Comparison of ENCODE assay signal across 16 mouse cellular contexts in genomic region chr3:58508020-58508750, GRCm38 (mm10). TPM values are rescaled to one million over a fixed set of nuclear protein-coding genes. Genes with fewer than 3 reads are reported as not detected.
DNase-seq lines count a peak whose midpoint lies in the region; ATAC-seq and TF ChIP-seq lines count a peak whose summit lies in the region.
"Had no signal": no experiment of that assay in that cellular context is flagged by ENCODE, and none has a peak within 500 bp of the region (broad histone marks: within the 10 kb centered on the region; RNA-seq: fewer than 3 reads in every experiment).

No protein-coding gene starts in this region.

- no peak for TF ChIP-seq CTCF in lung, postnatal 0 days (IDR thresholded peaks at IDR 0.05)

- no peak overlapping the region for H3K9ac ChIP-seq in lung, postnatal 0 days (replicated peaks; ENCODE audit: low read depth)
- no peak overlapping the region for H3K9ac ChIP-seq in forebrain, embryonic 16.5 days (replicated peaks; ENCODE audit: low read depth, low read length)
- H3K9ac ChIP-seq: forebrain, embryonic 13.5 days; liver, embryonic 13.5 days; midbrain, embryonic 13.5 days; neural tube, embryonic 12.5 days had no signal

- WGBS in lung, postnatal 0 days = 73% methylated on average over 7 of the region's 7 CpGs
- WGBS in forebrain, embryonic 16.5 days = 92% methylated on average over 7 of the region's 7 CpGs

- H3K9me3 ChIP-seq in lung, postnatal 0 days (ENCODE audit: low read length) = no peaks in the 10 kb centered on the region
- no peaks in the 10 kb centered on the region for H3K9me3 ChIP-seq in forebrain, embryonic 16.5 days (ENCODE audit: control insufficient read depth, low read length)
- H3K9me3 ChIP-seq: forebrain, embryonic 13.5 days; liver, embryonic 13.5 days; midbrain, embryonic 13.5 days; neural tube, embryonic 12.5 days had no signal

- no peak overlapping the region for H3K4me2 ChIP-seq in lung, postnatal 0 days (replicated peaks; ENCODE audit: low read depth, low read length)
- H3K4me2 ChIP-seq in forebrain, embryonic 16.5 days (ENCODE audit: low read length) = no peak overlapping the region
- H3K4me2 ChIP-seq: forebrain, embryonic 13.5 days; liver, embryonic 13.5 days; midbrain, embryonic 13.5 days; neural tube, embryonic 12.5 days had no signal

- no peaks in the 10 kb centered on the region for H3K36me3 ChIP-seq in lung, postnatal 0 days (ENCODE audit: insufficient read depth, low read length)
- H3K36me3 ChIP-seq in forebrain, embryonic 16.5 days (ENCODE audit: control insufficient read depth, insufficient read depth) = no peaks in the 10 kb centered on the region
- H3K36me3 ChIP-seq: liver, embryonic 13.5 days; midbrain, embryonic 13.5 days; neural tube, embryonic 12.5 days had no signal

- H3K4me1 ChIP-seq in lung, postnatal 0 days (ENCODE audit: insufficient read depth, low read depth, low read length) = no peaks in the 10 kb centered on the region
- H3K4me1 ChIP-seq in forebrain, embryonic 16.5 days (replicated peaks; ENCODE audit: control insufficient read depth, insufficient read depth, low read length) = no peaks in the 10 kb centered on the region
- H3K4me1 ChIP-seq: forebrain, embryonic 13.5 days; midbrain, embryonic 13.5 days; neural tube, embryonic 12.5 days had no signal

- peak; percentile 16; the same call in 1 of the 2 replicates for ATAC-seq in lung, postnatal 0 days
- ATAC-seq in common myeloid progenitor, adult 5-6 weeks (replicated peaks; ENCODE audit: low read depth, poor library complexity, severe bottlenecking) = peak; percentile 88
- peak; percentile 79 for ATAC-seq in neutrophil, adult 5-6 weeks (ENCODE audit: extremely low read depth, insufficient number of reproducible peaks, low FRiP score, poor library complexity, severe bottlenecking)
- no peak for ATAC-seq in forebrain, embryonic 16.5 days
- ATAC-seq: forebrain, embryonic 13.5 days; midbrain, embryonic 13.5 days had no signal

- no peak for TF ChIP-seq EP300 in lung, postnatal 0 days (IDR thresholded peaks at IDR 0.05)

- H3K27ac ChIP-seq in lung, postnatal 0 days (ENCODE audit: low read length) = no peak overlapping the region
- no peak overlapping the region for H3K27ac ChIP-seq in forebrain, embryonic 16.5 days (ENCODE audit: low read length)
- H3K27ac ChIP-seq: forebrain, embryonic 13.5 days; gastrocnemius, adult 2 months; liver, embryonic 13.5 days; midbrain, embryonic 13.5 days; neural tube, embryonic 12.5 days had no signal

- peak; percentile 51 for DNase-seq in adrenal gland, adult 2 months
- no peak for DNase-seq in adrenal gland, postnatal 25 days
- peak; percentile 48 for DNase-seq in lung, postnatal 0 days (ENCODE audit: low spot score)
- no peak for DNase-seq in lung, adult 18-20 months
- no peak for DNase-seq in layer of hippocampus, adult 9-10 months (ENCODE audit: low spot score)
- DNase-seq: cerebellum, adult 8-10 months; gastrocnemius, adult 2 months; heart, postnatal 14 days; liver, embryonic 13.5 days; right cerebral cortex, postnatal 4 days had no signal

- H3K4me3 ChIP-seq in lung, postnatal 0 days (ENCODE audit: low read depth, low read length) = no peak overlapping the region
- H3K4me3 ChIP-seq in forebrain, embryonic 16.5 days (replicated peaks; ENCODE audit: low read length) = no peak overlapping the region
- H3K4me3 ChIP-seq: forebrain, embryonic 13.5 days; gastrocnemius, adult 2 months; liver, embryonic 13.5 days; midbrain, embryonic 13.5 days; neural tube, embryonic 12.5 days had no signal

- H3K27me3 ChIP-seq in lung, postnatal 0 days (replicated peaks; ENCODE audit: insufficient read depth, low read length) = no peaks in the 10 kb centered on the region
- no peaks in the 10 kb centered on the region for H3K27me3 ChIP-seq in forebrain, embryonic 16.5 days (replicated peaks; ENCODE audit: control insufficient read depth, insufficient read depth, low read length)
- H3K27me3 ChIP-seq: forebrain, embryonic 13.5 days; liver, embryonic 13.5 days; midbrain, embryonic 13.5 days; neural tube, embryonic 12.5 days had no signal

RNA-seq across cellular contexts. Expression of gene Eif2a, which starts 17.4 kb away (rescaled TPM):
- 10 to 100 TPM; 47.1 to 49.9 TPM for total RNA-seq in adrenal gland, adult 2 months (2021)
- polyA plus RNA-seq in adrenal gland, adult 2 months (2012; rRNA removed) = 0.74 and 1.0 TPM in 2 replicates
- 55.7 and 56.2 TPM in 2 replicates for total RNA-seq in adrenal gland, postnatal 25 days (2021)
- 25.7 and 28.7 TPM in 2 replicates for polyA plus RNA-seq in lung, postnatal 0 days (2015; fragmentation: Nextera tagmentation; extraction: Ambion mirVana)
- total RNA-seq in common myeloid progenitor, adult 5-6 weeks (2017) = 139 and 146 TPM in 2 replicates
- total RNA-seq in neutrophil, adult 5-6 weeks (2017) = 33.6 and 43.1 TPM in 2 replicates
- polyA plus RNA-seq in forebrain, embryonic 16.5 days (2015; fragmentation: Nextera tagmentation; extraction: Ambion mirVana) = 44.6 and 50.4 TPM in 2 replicates

RNA-seq across cellular contexts. Expression of gene Serp1, which starts 17.5 kb away (rescaled TPM):
- total RNA-seq in adrenal gland, adult 2 months (2021) = 100 to 1,000 TPM in 1 of 2 experiments, 10 to 100 TPM in 1; 96.4 to 103 TPM
- 104 and 105 TPM in 2 replicates for polyA plus RNA-seq in adrenal gland, adult 2 months (2012; rRNA removed)
- total RNA-seq in adrenal gland, postnatal 25 days (2021) = 83.3 and 90.6 TPM in 2 replicates
- polyA plus RNA-seq in lung, postnatal 0 days (2015; fragmentation: Nextera tagmentation; extraction: Ambion mirVana) = 117 and 126 TPM in 2 replicates
- total RNA-seq in common myeloid progenitor, adult 5-6 weeks (2017) = 70.9 and 73.1 TPM in 2 replicates
- 375 and 392 TPM in 2 replicates for total RNA-seq in neutrophil, adult 5-6 weeks (2017)
- 77.2 and 102 TPM in 2 replicates for polyA plus RNA-seq in forebrain, embryonic 16.5 days (2015; fragmentation: Nextera tagmentation; extraction: Ambion mirVana)

Comparison
In these comparisons a context has a peak if more than half of its experiments do, and no peak if none do; other contexts are left out.
1. DNase-seq: peak in adrenal gland, adult 2 months (single experiment) and lung, postnatal 0 days (single experiment); none in adrenal gland, postnatal 25 days (single experiment), lung, adult 18-20 months (0 of 2) and layer of hippocampus, adult 9-10 months (single experiment).